Mouse (Mus musculus): ENCODE measurements around the gene Rcc2.

Gene Rcc2

GRCm38 (mm10) chr4:140700269-140701018 is at the start of gene Rcc2:
Gene Rcc2, plus strand, starts transcription at chr4:140700541.
- DNase-seq (ENCODE audit: low spot score in 2 of 2), result peak; percentile 48 to 56

GRCm38 (mm10) chr4:140653835-140654583 is 46.3 kb upstream of the Rcc2 start:
- no peak for DNase-seq (ENCODE audit: low spot score in 2 of 2)

- DNase-seq (ENCODE audit: low spot score in 2 of 2), result no peak
These were observed 45.5 kb upstream of the Rcc2 start for GRCm38 (mm10) chr4:140654798-140655197.

- DNase-seq (ENCODE audit: low spot score in 2 of 2), result no peak
These were observed 43.8 kb upstream of the Rcc2 start for GRCm38 (mm10) chr4:140656529-140656928.

- DNase-seq (ENCODE audit: low spot score in 2 of 2), result no peak
These were observed 42.4 kb upstream of the Rcc2 start for GRCm38 (mm10) chr4:140657681-140658575.

- no peak for DNase-seq (ENCODE audit: low spot score in 2 of 2)
These were observed 38.8 kb upstream of the Rcc2 start for GRCm38 (mm10) chr4:140661406-140662022.

GRCm38 (mm10) chr4:140662453-140662852 is 37.9 kb upstream of the Rcc2 start:
- no peak for DNase-seq (ENCODE audit: low spot score in 2 of 2)

- no peak for DNase-seq (ENCODE audit: low spot score in 2 of 2)
These were observed 37.3 kb upstream of the Rcc2 start for GRCm38 (mm10) chr4:140662882-140663585.

GRCm38 (mm10) chr4:140665053-140665452 is 35.3 kb upstream of the Rcc2 start:
- DNase-seq (ENCODE audit: low spot score in 2 of 2), result no peak

GRCm38 (mm10) chr4:140665760-140666159 is 34.6 kb upstream of the Rcc2 start, which contains the start of gene Arhgef10l:
Gene Arhgef10l, minus strand, starts transcription at chr4:140666012.
- DNase-seq (ENCODE audit: low spot score in 2 of 2), result no peak

GRCm38 (mm10) chr4:140667802-140668201 is 32.5 kb upstream of the Rcc2 start:
- no peak for DNase-seq (ENCODE audit: low spot score in 2 of 2)

GRCm38 (mm10) chr4:140673527-140674264 is 26.6 kb upstream of the Rcc2 start:
- DNase-seq (ENCODE audit: low spot score in 2 of 2), result no peak

GRCm38 (mm10) chr4:140674345-140674926 is 25.9 kb upstream of the Rcc2 start:
- peak; percentile 78 to 91 for DNase-seq (ENCODE audit: low spot score in 2 of 2)

- DNase-seq (ENCODE audit: low spot score in 2 of 2), result peak in 1 of 2 experiments; percentile 55
These were observed 21.3 kb upstream of the Rcc2 start for GRCm38 (mm10) chr4:140679038-140679437.

GRCm38 (mm10) chr4:140679723-140680380 is 20.5 kb upstream of the Rcc2 start:
- peak; percentile 72 to 82 for DNase-seq (ENCODE audit: low spot score in 2 of 2)

GRCm38 (mm10) chr4:140680731-140681397 is 19.5 kb upstream of the Rcc2 start:
- peak in 1 of 2 experiments; percentile 34 for DNase-seq (ENCODE audit: low spot score in 2 of 2)

GRCm38 (mm10) chr4:140683608-140684007 is 16.7 kb upstream of the Rcc2 start:
- peak in 1 of 2 experiments; percentile 34 for DNase-seq (ENCODE audit: low spot score in 2 of 2)

GRCm38 (mm10) chr4:140684141-140684871 is 16.0 kb upstream of the Rcc2 start:
- peak; percentile 58 to 60 for DNase-seq (ENCODE audit: low spot score in 2 of 2)
